Mouse (Mus musculus): Measurements from ENCODE around the gene Chd6. TPM values are rescaled to one million over a fixed set of nuclear protein-coding genes. Genes with fewer than 3 reads are reported as not detected.

Chd6 gene
- total RNA-seq (2021): 10 to 100 TPM; 42.9 to 66.8 TPM
- polyA plus RNA-seq (2012; rRNA removed): 12.2 and 22.1 TPM in 2 replicates
- long read RNA-seq, partial matches to known transcripts: 24 of 26 reads
- long read RNA-seq, other reads (novel, unspliced or antisense): 2 of 26 reads

DNA sequence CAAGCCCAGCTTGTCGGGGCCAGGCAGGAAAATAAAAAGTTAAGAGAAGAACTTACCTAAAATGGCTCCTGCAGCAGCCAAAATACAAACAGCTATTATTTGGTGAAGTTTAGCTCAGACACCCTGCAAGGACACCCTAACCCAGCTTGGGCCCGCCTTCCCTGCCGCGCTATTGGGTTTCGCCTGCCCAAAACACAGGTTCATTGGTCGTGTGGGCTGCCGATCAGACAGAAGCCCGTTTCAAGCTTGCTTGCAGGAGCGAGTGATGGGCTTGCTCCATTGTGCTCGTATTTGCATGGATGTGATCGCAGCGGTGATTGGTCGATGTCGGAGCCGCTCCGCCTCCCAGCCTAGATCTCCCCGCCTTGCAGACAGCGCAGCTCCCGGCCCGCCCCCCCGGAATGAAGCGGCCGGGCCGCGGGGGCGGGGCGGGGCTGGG, at the start of gene Chd6:
Gene Chd6 (minus strand): TSS at position 143 of the 439 bp plus-strand sequence.
- WGBS: under 1% methylated on average over 25 of the region's 27 CpGs
- intact Hi-C loops (cut with DNase I): no loop called here
- peak within 1 kb of the TSS; percentile 87 for H3K9ac ChIP-seq (ENCODE audit: low read depth, low read length)
- H3K4me1 ChIP-seq (ENCODE audit: control insufficient read depth, insufficient read depth, low read length): peaks cover 4% of the 10 kb centered on the region
- no peaks in the 10 kb centered on the region for H3K27me3 ChIP-seq (ENCODE audit: control insufficient read depth, insufficient read depth, low read length)
- DNase-seq: peak; percentile 98 to 99
- peaks cover 2% of the 10 kb centered on the region; the same call in 1 of the 2 replicates for H3K36me3 ChIP-seq (ENCODE audit: control insufficient read depth, insufficient read depth, low read length)
- H3K4me3 ChIP-seq: peak within 1 kb of the TSS; percentile 84
- peaks cover 5% of the 10 kb centered on the region for H3K79me2 ChIP-seq (replicated peaks; ENCODE audit: control insufficient read depth, insufficient read depth, low read length)
- peak; percentile 59 for TF ChIP-seq POLR2A (IDR thresholded peaks at IDR 0.05; ENCODE audit: insufficient read depth, low read depth, low read length)
- 0 out of 2 replicates have a peak, but pooled peaks have one; percentile 22 for TF ChIP-seq EP300 (IDR thresholded peaks at IDR 0.05; ENCODE audit: insufficient read depth, low read depth, low read length)
- no peak for TF ChIP-seq CTCF (IDR thresholded peaks at IDR 0.05)
- H3K27ac ChIP-seq: peak within 1 kb of the TSS; percentile 93

DNA sequence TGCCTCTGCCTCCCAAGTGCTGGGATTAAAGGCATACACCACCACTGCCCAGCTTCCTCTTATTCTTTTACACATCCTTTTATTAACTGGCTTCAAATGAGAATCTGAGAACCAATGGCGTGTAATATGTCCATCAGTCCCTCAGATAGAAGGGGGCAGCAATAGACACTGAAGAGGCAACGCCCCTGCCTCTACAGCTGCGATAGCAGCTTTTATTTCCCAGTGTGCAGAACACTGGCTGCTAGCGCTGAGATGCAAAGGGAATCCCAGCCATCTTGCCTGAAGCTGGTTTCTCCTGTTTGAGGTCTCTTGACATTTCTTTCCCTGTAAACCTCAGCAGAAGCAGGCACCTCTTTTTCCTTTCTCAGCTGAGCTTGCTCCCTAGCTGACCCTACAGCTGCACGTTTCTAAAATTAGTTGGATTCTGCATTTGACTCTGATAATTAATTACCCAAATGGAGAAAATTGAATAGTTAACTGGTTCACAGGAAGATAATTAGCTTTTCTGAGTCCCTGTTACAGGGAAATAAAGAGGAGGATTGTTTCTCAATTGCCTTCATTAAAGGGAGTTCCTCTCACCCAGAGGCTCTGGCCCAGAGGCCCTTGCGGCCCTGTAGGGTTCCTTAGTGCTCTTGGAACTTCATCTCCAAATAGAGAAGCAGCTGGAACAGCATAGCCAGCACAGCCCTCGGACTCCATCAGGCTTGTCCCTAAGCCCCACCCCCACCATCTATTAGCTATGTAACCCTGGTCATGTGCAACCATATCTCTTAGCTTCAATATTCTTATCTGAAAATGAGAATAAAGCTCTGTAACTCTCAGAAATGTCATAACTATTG, 41.3 kb upstream of the Chd6 start:
- 69% methylated on average over 7 of the region's 7 CpGs for WGBS

DNA sequence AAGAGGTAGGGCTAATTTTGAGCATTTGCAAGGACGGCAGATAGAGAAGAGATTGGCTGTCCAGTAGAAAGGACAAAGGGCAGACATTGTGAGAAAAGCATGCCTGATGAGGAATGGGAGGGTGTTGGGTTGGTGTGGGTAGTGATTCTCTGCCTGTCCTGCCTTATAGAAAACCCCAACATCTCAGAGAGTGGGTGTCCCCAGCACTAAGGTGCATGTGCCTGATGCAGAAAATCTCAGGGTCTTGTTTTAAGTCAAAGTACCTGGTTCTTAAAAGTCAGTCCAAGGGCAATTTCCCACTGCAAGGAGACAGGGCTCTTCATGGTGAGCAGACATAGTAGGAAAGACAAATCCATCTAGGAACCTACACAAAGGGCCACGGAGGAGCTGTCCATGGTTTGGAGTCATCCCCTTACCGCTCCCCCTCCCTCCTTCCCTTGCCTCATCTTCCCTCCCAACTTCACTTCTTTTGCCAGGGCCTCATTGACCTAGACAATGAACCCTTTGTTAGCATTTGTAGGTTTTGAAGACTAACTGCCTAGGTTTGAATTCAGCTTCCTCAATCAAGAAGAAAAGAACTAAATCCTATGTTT, 39.6 kb upstream of the Chd6 start:
- intact Hi-C loops (cut with DNase I): no loop called here
- no peak overlapping the region for H3K27ac ChIP-seq
- H3K9ac ChIP-seq (ENCODE audit: low read depth, low read length): no peak overlapping the region
- H3K4me1 ChIP-seq (ENCODE audit: control insufficient read depth, insufficient read depth, low read length): no peaks in the 10 kb centered on the region
- WGBS: 51% methylated on average over 3 of the region's 3 CpGs
- H3K79me2 ChIP-seq (replicated peaks; ENCODE audit: control insufficient read depth, insufficient read depth, low read length): no peaks in the 10 kb centered on the region
- H3K4me3 ChIP-seq: no peak overlapping the region
- H3K27me3 ChIP-seq (ENCODE audit: control insufficient read depth, insufficient read depth, low read length): no peaks in the 10 kb centered on the region
- no peaks in the 10 kb centered on the region for H3K36me3 ChIP-seq (ENCODE audit: control insufficient read depth, insufficient read depth, low read length)
- no peak for TF ChIP-seq CTCF (IDR thresholded peaks at IDR 0.05)
- TF ChIP-seq POLR2A (IDR thresholded peaks at IDR 0.05; ENCODE audit: insufficient read depth, low read depth, low read length): no peak
- no peak for TF ChIP-seq EP300 (IDR thresholded peaks at IDR 0.05; ENCODE audit: insufficient read depth, low read depth, low read length)
- no peak for DNase-seq

More for the DNA sequence above, 41.3 kb upstream of the Chd6 start:
- DNase-seq: no peak
- H3K27ac ChIP-seq: no peak overlapping the region
- H3K9ac ChIP-seq (ENCODE audit: low read depth, low read length): no peak overlapping the region
- no peaks in the 10 kb centered on the region for H3K4me1 ChIP-seq (ENCODE audit: control insufficient read depth, insufficient read depth, low read length)
- H3K27me3 ChIP-seq (ENCODE audit: control insufficient read depth, insufficient read depth, low read length): no peaks in the 10 kb centered on the region
- no peak for TF ChIP-seq CTCF (IDR thresholded peaks at IDR 0.05)
- TF ChIP-seq POLR2A (IDR thresholded peaks at IDR 0.05; ENCODE audit: insufficient read depth, low read depth, low read length): no peak
- no peak for TF ChIP-seq EP300 (IDR thresholded peaks at IDR 0.05; ENCODE audit: insufficient read depth, low read depth, low read length)
- intact Hi-C loops (cut with DNase I): no loop called here
- no peaks in the 10 kb centered on the region for H3K79me2 ChIP-seq (replicated peaks; ENCODE audit: control insufficient read depth, insufficient read depth, low read length)
- no peaks in the 10 kb centered on the region for H3K36me3 ChIP-seq (ENCODE audit: control insufficient read depth, insufficient read depth, low read length)
- no peak overlapping the region for H3K4me3 ChIP-seq

DNA sequence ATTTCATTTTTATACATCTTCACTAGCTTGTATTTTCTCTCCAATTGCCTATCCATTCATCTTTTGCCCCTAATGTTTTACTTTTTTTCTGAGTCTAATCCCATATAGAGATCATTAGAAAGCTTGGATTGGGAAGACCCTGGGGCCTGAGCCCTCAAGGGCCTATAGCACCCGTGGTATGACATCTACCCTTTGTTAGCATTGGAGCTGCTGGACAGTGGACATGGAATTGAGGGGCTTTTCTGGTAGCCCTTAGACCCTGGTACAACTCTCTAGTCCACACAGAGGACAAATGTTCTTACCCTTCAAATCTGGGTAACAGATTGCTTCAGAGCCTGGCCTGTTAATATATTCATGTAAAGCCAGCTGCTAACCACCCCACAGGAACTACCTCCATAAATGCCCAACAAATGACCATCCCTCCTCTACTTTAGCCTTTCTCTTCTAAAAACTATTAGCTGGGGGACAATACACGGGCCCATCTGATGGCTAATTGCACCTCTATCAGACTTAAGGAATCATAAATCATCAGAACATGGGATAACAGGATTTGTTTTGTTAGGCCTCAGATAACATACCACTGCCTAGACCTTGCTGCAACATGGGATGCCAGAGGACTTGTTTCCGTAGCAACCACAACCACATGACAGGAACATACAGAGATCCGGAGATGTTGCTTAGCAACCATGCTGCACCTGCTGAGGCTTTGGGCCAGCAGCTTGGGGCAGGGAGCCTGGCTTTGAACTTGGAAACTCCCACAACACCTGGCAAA, 39.0 kb upstream of the Chd6 start:
- H3K79me2 ChIP-seq (replicated peaks; ENCODE audit: control insufficient read depth, insufficient read depth, low read length): no peaks in the 10 kb centered on the region
- H3K4me3 ChIP-seq: no peak overlapping the region
- DNase-seq: no peak
- H3K36me3 ChIP-seq (ENCODE audit: control insufficient read depth, insufficient read depth, low read length): no peaks in the 10 kb centered on the region
- H3K4me1 ChIP-seq (ENCODE audit: control insufficient read depth, insufficient read depth, low read length): no peaks in the 10 kb centered on the region
- no peak for TF ChIP-seq CTCF (IDR thresholded peaks at IDR 0.05)
- TF ChIP-seq EP300 (IDR thresholded peaks at IDR 0.05; ENCODE audit: insufficient read depth, low read depth, low read length): no peak
- TF ChIP-seq POLR2A (IDR thresholded peaks at IDR 0.05; ENCODE audit: insufficient read depth, low read depth, low read length): no peak
- no peaks in the 10 kb centered on the region for H3K27me3 ChIP-seq (ENCODE audit: control insufficient read depth, insufficient read depth, low read length)
- WGBS: 69% methylated on average over 4 of the region's 4 CpGs
- H3K27ac ChIP-seq: no peak overlapping the region
- intact Hi-C loops (cut with DNase I): no loop called here
- no peak overlapping the region for H3K9ac ChIP-seq (ENCODE audit: low read depth, low read length)

DNA sequence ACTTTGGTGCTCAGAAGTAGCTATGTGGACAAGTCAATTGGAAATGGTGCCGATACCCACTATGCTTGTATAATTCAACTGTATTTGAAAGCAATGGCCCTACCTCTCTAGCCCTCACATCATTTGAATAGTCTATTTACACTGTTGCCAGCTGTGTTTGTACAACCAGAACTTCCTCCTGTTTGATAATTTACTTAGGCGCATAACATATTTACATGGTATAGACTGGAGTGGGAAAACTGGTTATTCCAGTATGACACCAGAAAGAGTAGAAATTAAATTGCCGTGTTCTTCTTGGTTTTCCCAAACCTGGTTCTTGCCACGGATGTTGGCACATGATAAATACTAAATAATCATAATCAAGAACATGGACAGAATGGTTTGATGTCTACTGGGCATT, 35.9 kb upstream of the Chd6 start:
- 93% methylated on average over 4 of the region's 4 CpGs for WGBS
- H3K4me1 ChIP-seq (ENCODE audit: control insufficient read depth, insufficient read depth, low read length): no peaks in the 10 kb centered on the region
- intact Hi-C loops (cut with DNase I): no loop called here

More for the DNA sequence above, 35.9 kb upstream of the Chd6 start:
- Histone ChIP-seq H3K79me2 (replicated peaks; ENCODE audit: control insufficient read depth, insufficient read depth, low read length) (no peaks in the 10 kb centered on the region), H3K27me3 (ENCODE audit: control insufficient read depth, insufficient read depth, low read length) (no peaks in the 10 kb centered on the region), H3K9ac (ENCODE audit: low read depth, low read length) (no peak overlapping the region), H3K4me3 (no peak overlapping the region), H3K36me3 (ENCODE audit: control insufficient read depth, insufficient read depth, low read length) (no peaks in the 10 kb centered on the region), H3K27ac (no peak overlapping the region)
- DNase-seq: no peak
- TF ChIP-seq EP300 (IDR thresholded peaks at IDR 0.05; ENCODE audit: insufficient read depth, low read depth, low read length) (no peak), POLR2A (IDR thresholded peaks at IDR 0.05; ENCODE audit: insufficient read depth, low read depth, low read length) (no peak), CTCF (IDR thresholded peaks at IDR 0.05) (no peak)

Data from heart, adult 2 months (tissue).